Mouse (Mus musculus): ENCODE measurements around the gene Glt28d2. TPM values are rescaled to one million over a fixed set of nuclear protein-coding genes. Genes with fewer than 3 reads are reported as not detected.

Glt28d2 gene
- polyA plus RNA-seq, 1 experiment from 2014 or later = 3.8 TPM

GRCm38 (mm10) chr3:85886636-85887238, 579 bp downstream of the Glt28d2 start:
- Histone ChIP-seq H3K4me3 (replicated peaks; ENCODE audit: low read length) (peak overlapping the region; percentile 55), H3K4me1 (ENCODE audit: control insufficient read depth, insufficient read depth, low read length) (peaks cover 6% of the 10 kb centered on the region; the same call in 1 of the 2 replicates), H3K36me3 (ENCODE audit: control insufficient read depth, insufficient read depth, low read length) (no peaks in the 10 kb centered on the region), H3K9ac (ENCODE audit: low read length) (peak overlapping the region; percentile 70), H3K27ac (ENCODE audit: low read length) (peak overlapping the region; percentile 66), H3K9me3 (replicated peaks; ENCODE audit: control insufficient read depth, low read length) (no peaks in the 10 kb centered on the region), H3K4me2 (ENCODE audit: low read depth, low read length) (peak overlapping the region; percentile 66), H3K27me3 (ENCODE audit: control insufficient read depth, insufficient read depth, low read length) (no peaks in the 10 kb centered on the region)
- no peak for ATAC-seq (ENCODE audit: insufficient read depth, low FRiP score)
- 5% methylated on average over 22 of the region's 22 CpGs for WGBS

- Histone ChIP-seq H3K27me3 (ENCODE audit: control insufficient read depth, insufficient read depth, low read length) (no peaks in the 10 kb centered on the region), H3K9me3 (replicated peaks; ENCODE audit: control insufficient read depth, low read length) (no peaks in the 10 kb centered on the region), H3K4me3 (replicated peaks; ENCODE audit: low read length) (peak overlapping the region; percentile 55), H3K4me1 (ENCODE audit: control insufficient read depth, insufficient read depth, low read length) (peaks cover 8% of the 10 kb centered on the region; the same call in 1 of the 2 replicates), H3K36me3 (ENCODE audit: control insufficient read depth, insufficient read depth, low read length) (no peaks in the 10 kb centered on the region), H3K9ac (ENCODE audit: low read length) (0 out of 2 replicates have a peak overlapping the region, but pooled peaks have one; percentile 70), H3K27ac (ENCODE audit: low read length) (no peak overlapping the region), H3K4me2 (ENCODE audit: low read depth, low read length) (peak overlapping the region; percentile 66)
- WGBS = 56% methylated on average over 1 of the region's 1 CpGs
- no peak for ATAC-seq (ENCODE audit: insufficient read depth, low FRiP score)
Measured at GRCm38 (mm10) chr3:85885906-85886305, 1.4 kb downstream of the Glt28d2 start.

GRCm38 (mm10) chr3:85880687-85881086, 6.6 kb downstream of the Glt28d2 start:
- no peaks in the 10 kb centered on the region for H3K27me3 ChIP-seq (ENCODE audit: control insufficient read depth, insufficient read depth, low read length)
- no peak overlapping the region for H3K9ac ChIP-seq (ENCODE audit: low read length)
- no peak overlapping the region for H3K4me2 ChIP-seq (ENCODE audit: low read depth, low read length)
- no peak overlapping the region for H3K4me3 ChIP-seq (replicated peaks; ENCODE audit: low read length)
- H3K9me3 ChIP-seq (replicated peaks; ENCODE audit: control insufficient read depth, low read length) = no peaks in the 10 kb centered on the region
- H3K27ac ChIP-seq (ENCODE audit: low read length) = peak overlapping the region; percentile 17; the same call in 1 of the 2 replicates
- H3K36me3 ChIP-seq (ENCODE audit: control insufficient read depth, insufficient read depth, low read length) = no peaks in the 10 kb centered on the region
- peaks cover 7% of the 10 kb centered on the region; the same call in 1 of the 2 replicates for H3K4me1 ChIP-seq (ENCODE audit: control insufficient read depth, insufficient read depth, low read length)
- 63% methylated on average over 2 of the region's 2 CpGs for whole genome bisulfite sequencing
- peak; percentile 92 for ATAC-seq (ENCODE audit: insufficient read depth, low FRiP score)

- no peak for ATAC-seq (ENCODE audit: insufficient read depth, low FRiP score)
- Histone ChIP-seq H3K27me3 (ENCODE audit: control insufficient read depth, insufficient read depth, low read length) (no peaks in the 10 kb centered on the region), H3K27ac (ENCODE audit: low read length) (peak overlapping the region; percentile 17; the same call in 1 of the 2 replicates), H3K4me1 (ENCODE audit: control insufficient read depth, insufficient read depth, low read length) (peaks cover 7% of the 10 kb centered on the region; the same call in 1 of the 2 replicates), H3K9ac (ENCODE audit: low read length) (no peak overlapping the region), H3K4me3 (replicated peaks; ENCODE audit: low read length) (no peak overlapping the region), H3K9me3 (replicated peaks; ENCODE audit: control insufficient read depth, low read length) (no peaks in the 10 kb centered on the region), H3K4me2 (ENCODE audit: low read depth, low read length) (no peak overlapping the region), H3K36me3 (ENCODE audit: control insufficient read depth, insufficient read depth, low read length) (no peaks in the 10 kb centered on the region)
- WGBS = 72% methylated on average over 8 of the region's 8 CpGs
Measured at GRCm38 (mm10) chr3:85880068-85880467, 7.2 kb downstream of the Glt28d2 start.

- no peaks in the 10 kb centered on the region for H3K36me3 ChIP-seq (ENCODE audit: control insufficient read depth, insufficient read depth, low read length)
- H3K4me2 ChIP-seq (ENCODE audit: low read depth, low read length) = no peak overlapping the region
- WGBS = 65% methylated on average over 5 of the region's 5 CpGs
- peaks cover 7% of the 10 kb centered on the region; the same call in 1 of the 2 replicates for H3K4me1 ChIP-seq (ENCODE audit: control insufficient read depth, insufficient read depth, low read length)
- no peak overlapping the region for H3K9ac ChIP-seq (ENCODE audit: low read length)
- no peak overlapping the region for H3K27ac ChIP-seq (ENCODE audit: low read length)
- H3K4me3 ChIP-seq (replicated peaks; ENCODE audit: low read length) = no peak overlapping the region
- no peaks in the 10 kb centered on the region for H3K9me3 ChIP-seq (replicated peaks; ENCODE audit: control insufficient read depth, low read length)
- no peaks in the 10 kb centered on the region for H3K27me3 ChIP-seq (ENCODE audit: control insufficient read depth, insufficient read depth, low read length)
- no peak for ATAC-seq (ENCODE audit: insufficient read depth, low FRiP score)
Measured at GRCm38 (mm10) chr3:85878911-85879310, 8.4 kb downstream of the Glt28d2 start.

- Histone ChIP-seq H3K4me2 (ENCODE audit: low read depth, low read length) (no peak overlapping the region), H3K4me3 (replicated peaks; ENCODE audit: low read length) (no peak overlapping the region), H3K27ac (ENCODE audit: low read length) (no peak overlapping the region), H3K27me3 (ENCODE audit: control insufficient read depth, insufficient read depth, low read length) (no peaks in the 10 kb centered on the region), H3K36me3 (ENCODE audit: control insufficient read depth, insufficient read depth, low read length) (no peaks in the 10 kb centered on the region), H3K4me1 (ENCODE audit: control insufficient read depth, insufficient read depth, low read length) (no peaks in the 10 kb centered on the region), H3K9ac (ENCODE audit: low read length) (no peak overlapping the region), H3K9me3 (replicated peaks; ENCODE audit: control insufficient read depth, low read length) (no peaks in the 10 kb centered on the region)
- ATAC-seq (ENCODE audit: insufficient read depth, low FRiP score) = no peak
- 25% methylated on average over 3 of the region's 3 CpGs for WGBS
Measured at GRCm38 (mm10) chr3:85863996-85864395, 23.3 kb downstream of the Glt28d2 start.

GRCm38 (mm10) chr3:85862886-85863285, 24.4 kb downstream of the Glt28d2 start:
- H3K4me2 ChIP-seq (ENCODE audit: low read depth, low read length) = no peak overlapping the region
- ATAC-seq (ENCODE audit: insufficient read depth, low FRiP score) = no peak
- 87% methylated on average over 2 of the region's 2 CpGs for WGBS
- H3K9me3 ChIP-seq (replicated peaks; ENCODE audit: control insufficient read depth, low read length) = no peaks in the 10 kb centered on the region
- H3K4me1 ChIP-seq (ENCODE audit: control insufficient read depth, insufficient read depth, low read length) = no peaks in the 10 kb centered on the region
- H3K27me3 ChIP-seq (ENCODE audit: control insufficient read depth, insufficient read depth, low read length) = no peaks in the 10 kb centered on the region
- no peak overlapping the region for H3K27ac ChIP-seq (ENCODE audit: low read length)
- no peak overlapping the region for H3K9ac ChIP-seq (ENCODE audit: low read length)
- no peaks in the 10 kb centered on the region for H3K36me3 ChIP-seq (ENCODE audit: control insufficient read depth, insufficient read depth, low read length)
- H3K4me3 ChIP-seq (replicated peaks; ENCODE audit: low read length) = no peak overlapping the region

- Histone ChIP-seq H3K4me2 (ENCODE audit: low read depth, low read length) (no peak overlapping the region), H3K27me3 (ENCODE audit: control insufficient read depth, insufficient read depth, low read length) (no peaks in the 10 kb centered on the region), H3K4me3 (replicated peaks; ENCODE audit: low read length) (no peak overlapping the region), H3K36me3 (ENCODE audit: control insufficient read depth, insufficient read depth, low read length) (no peaks in the 10 kb centered on the region), H3K9ac (ENCODE audit: low read length) (no peak overlapping the region), H3K27ac (ENCODE audit: low read length) (no peak overlapping the region), H3K4me1 (ENCODE audit: control insufficient read depth, insufficient read depth, low read length) (no peaks in the 10 kb centered on the region), H3K9me3 (replicated peaks; ENCODE audit: control insufficient read depth, low read length) (no peaks in the 10 kb centered on the region)
- 79% methylated on average over 5 of the region's 5 CpGs for WGBS
- no peak for ATAC-seq (ENCODE audit: insufficient read depth, low FRiP score)
Measured at GRCm38 (mm10) chr3:85860996-85861395, 26.3 kb downstream of the Glt28d2 start.

GRCm38 (mm10) chr3:85859311-85859710, 28.0 kb downstream of the Glt28d2 start:
- H3K4me3 ChIP-seq (replicated peaks; ENCODE audit: low read length) = no peak overlapping the region
- H3K9me3 ChIP-seq (replicated peaks; ENCODE audit: control insufficient read depth, low read length) = no peaks in the 10 kb centered on the region
- no peaks in the 10 kb centered on the region for H3K27me3 ChIP-seq (ENCODE audit: control insufficient read depth, insufficient read depth, low read length)
- WGBS = 73% methylated on average over 6 of the region's 6 CpGs
- no peaks in the 10 kb centered on the region for H3K4me1 ChIP-seq (ENCODE audit: control insufficient read depth, insufficient read depth, low read length)
- no peak overlapping the region for H3K9ac ChIP-seq (ENCODE audit: low read length)
- H3K36me3 ChIP-seq (ENCODE audit: control insufficient read depth, insufficient read depth, low read length) = no peaks in the 10 kb centered on the region
- H3K4me2 ChIP-seq (ENCODE audit: low read depth, low read length) = no peak overlapping the region
- H3K27ac ChIP-seq (ENCODE audit: low read length) = no peak overlapping the region
- ATAC-seq (ENCODE audit: insufficient read depth, low FRiP score) = no peak
